Mouse (Mus musculus) limb, embryonic 15.5 days (tissue): ENCODE measurements around the gene Ccdc151. TPM values are rescaled to one million over a fixed set of nuclear protein-coding genes. Genes with fewer than 3 reads are reported as not detected.

ENCODE experiments used
- ATAC-seq: fragments of 200-750 bp; cut with Nextera tagmentation; 2 replicates; pipeline ENCODE4 v1.8.0; 2017; ENCODE audit warnings: low read depth, moderate TSS enrichment; ENCODE audit not compliant: insufficient number of reproducible peaks, low FRiP score, low TSS enrichment
- H3K27ac ChIP-seq: fragments of 300-500 bp; sonication (generic); 2 replicates; pipeline ENCODE4 v1.5.1; 2015; ENCODE audit warnings: moderate library complexity, mild to moderate bottlenecking, inconsistent platforms
- H3K27me3 ChIP-seq: fragments of 300-500 bp; sonication (generic); 2 replicates; pipeline ENCODE4 v1.6.1; 2015; ENCODE audit warnings: inconsistent platforms
- H3K36me3 ChIP-seq: fragments of 300-500 bp; sonication (generic); 2 replicates; pipeline ENCODE4 v1.6.1; 2015; ENCODE audit warnings: inconsistent platforms
- H3K4me1 ChIP-seq: fragments of 300-500 bp; sonication (generic); 2 replicates; pipeline ENCODE4 v1.6.1; 2015; ENCODE audit warnings: inconsistent platforms
- H3K4me2 ChIP-seq: fragments of 300-500 bp; sonication (generic); 2 replicates; pipeline ENCODE4 v1.6.1; 2015; ENCODE audit warnings: mild to moderate bottlenecking, inconsistent platforms
- H3K4me3 ChIP-seq: fragments of 300-500 bp; sonication (generic); 2 replicates; pipeline ENCODE4 v1.5.1; 2015; ENCODE audit warnings: mild to moderate bottlenecking, inconsistent platforms
- H3K9ac ChIP-seq: fragments of 300-500 bp; sonication (generic); 2 replicates; pipeline ENCODE4 v1.6.1; 2015; ENCODE audit warnings: inconsistent platforms
- H3K9me3 ChIP-seq: fragments of 300-500 bp; sonication (generic); 2 replicates; pipeline ENCODE4 v1.6.1; 2016; ENCODE audit warnings: inconsistent platforms
- WGBS: fragments of 180-500 bp; shearing (Covaris S2); methylation state at CpG from one replicate; pipeline ENCODE4 v1.1.7; 2015; 5-methylcytosine and 5-hydroxymethylcytosine counted together
- polyA plus RNA-seq: library from polyadenylated mRNA; unstranded; fragments of >200 nt; fragmentation: Nextera tagmentation; extraction: Ambion mirVana; gene quantifications from 2 replicates; pipeline ENCODE4 v1.2.1, GENCODE M21; 2015

Ccdc151 gene
- polyA plus RNA-seq, 1 experiment from 2014 or later = 0.58 TPM

DNA sequence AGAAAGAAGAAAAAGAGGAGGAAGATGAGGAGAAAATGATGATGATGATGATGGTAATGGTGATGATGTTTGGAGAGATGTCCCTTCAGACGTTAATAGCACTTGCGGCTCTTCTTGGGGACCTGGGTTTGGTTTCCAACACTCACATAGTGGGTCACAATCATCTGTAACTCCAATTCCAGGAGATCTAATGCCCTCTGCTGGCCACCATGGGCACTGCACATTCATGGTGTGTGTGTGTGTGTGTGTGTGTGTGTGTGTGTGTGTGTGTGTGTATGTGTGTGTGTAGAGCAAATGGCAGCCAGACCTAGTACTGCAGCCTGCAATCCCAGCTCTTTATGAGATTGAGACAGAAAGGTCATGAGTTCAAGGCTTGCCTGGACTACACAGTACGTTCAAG is 50.5 kb downstream of the Ccdc151 start:
- Histone ChIP-seq H3K4me3 (no peak overlapping the region), H3K4me1 (peaks cover 14% of the 10 kb centered on the region), H3K9ac (no peak overlapping the region), H3K9me3 (no peaks in the 10 kb centered on the region), H3K4me2 (no peak overlapping the region), H3K27me3 (peaks cover 20% of the 10 kb centered on the region), H3K27ac (no peak overlapping the region), H3K36me3 (no peaks in the 10 kb centered on the region)
- WGBS = 80% methylated on average over 3 of the region's 3 CpGs
- no peak for ATAC-seq

DNA sequence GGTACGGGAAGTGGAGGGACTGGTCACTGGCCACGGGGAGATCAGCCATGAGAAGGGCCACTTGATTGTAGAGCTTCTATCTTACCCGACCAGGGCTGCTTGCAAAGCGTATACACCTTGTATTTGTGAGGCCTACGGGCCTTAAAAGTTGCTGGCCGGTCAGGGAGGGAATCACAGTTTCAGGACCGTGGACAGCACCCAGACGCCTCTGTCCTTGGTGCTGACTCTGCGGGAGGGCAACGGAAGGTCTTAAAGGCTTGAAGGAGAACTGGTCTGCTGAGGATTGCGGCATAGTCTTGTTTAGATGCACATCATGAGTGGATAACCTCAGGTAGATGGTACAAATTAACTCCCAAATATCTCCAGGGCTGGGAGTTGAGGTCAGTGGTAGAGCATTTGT is 52.1 kb downstream of the Ccdc151 start:
- Histone ChIP-seq H3K9me3 (no peaks in the 10 kb centered on the region), H3K9ac (no peak overlapping the region), H3K4me3 (no peak overlapping the region), H3K27me3 (peaks cover 31% of the 10 kb centered on the region), H3K36me3 (no peaks in the 10 kb centered on the region), H3K4me2 (no peak overlapping the region), H3K27ac (no peak overlapping the region), H3K4me1 (peaks cover 7% of the 10 kb centered on the region)
- 18% methylated on average over 11 of the region's 11 CpGs for WGBS
- ATAC-seq = no peak

DNA sequence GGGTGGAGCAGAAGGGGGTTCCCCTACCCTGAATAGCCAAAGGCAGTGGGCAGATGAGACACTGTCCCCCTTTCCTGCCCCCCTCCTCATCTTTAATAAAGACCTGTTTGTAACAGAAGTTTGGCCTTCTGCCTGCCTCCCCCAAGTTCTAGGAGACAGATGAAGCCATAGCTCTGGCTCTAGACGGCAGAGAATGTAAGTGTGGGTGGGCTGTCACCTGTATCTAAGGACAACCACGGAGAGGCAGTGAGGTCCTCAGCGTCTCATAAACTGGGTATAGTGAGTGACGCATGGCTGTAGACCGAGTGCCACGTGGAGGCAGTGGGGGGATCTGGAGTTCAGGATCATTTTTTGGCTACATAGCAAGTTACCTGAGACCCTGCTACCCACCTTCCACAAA is 53.6 kb downstream of the Ccdc151 start:
- Histone ChIP-seq H3K36me3 (no peaks in the 10 kb centered on the region), H3K9ac (no peak overlapping the region), H3K4me2 (no peak overlapping the region), H3K27ac (no peak overlapping the region), H3K27me3 (peaks cover 31% of the 10 kb centered on the region), H3K4me3 (no peak overlapping the region), H3K4me1 (peaks cover 4% of the 10 kb centered on the region), H3K9me3 (no peaks in the 10 kb centered on the region)
- 59% methylated on average over 6 of the region's 6 CpGs for WGBS
- no peak for ATAC-seq

DNA sequence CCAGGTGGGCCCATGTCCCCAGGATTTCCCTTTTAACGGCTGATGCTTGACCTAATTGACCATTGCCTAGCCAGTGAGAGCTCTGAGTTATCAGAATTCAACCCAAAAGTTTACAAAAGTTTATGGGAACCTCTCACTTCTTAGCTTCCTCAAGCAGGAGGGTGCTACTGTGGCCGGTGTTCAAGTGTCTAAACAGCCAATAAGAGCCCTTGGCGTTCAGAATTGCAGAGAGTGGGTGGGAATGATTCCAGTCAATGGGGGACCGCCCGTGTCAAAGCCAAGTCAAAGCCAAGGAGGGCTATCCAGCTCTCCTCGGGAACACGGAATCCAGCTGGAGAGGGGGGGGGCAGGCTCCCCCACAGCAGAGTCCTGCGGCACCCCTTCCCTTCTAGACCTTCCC is 54.3 kb downstream of the Ccdc151 start:
- H3K4me3 ChIP-seq = no peak overlapping the region
- H3K9me3 ChIP-seq = no peaks in the 10 kb centered on the region
- H3K27me3 ChIP-seq = peaks cover 35% of the 10 kb centered on the region
- no peak overlapping the region for H3K9ac ChIP-seq
- no peak for ATAC-seq
- H3K36me3 ChIP-seq = no peaks in the 10 kb centered on the region
- no peak overlapping the region for H3K27ac ChIP-seq
- H3K4me1 ChIP-seq = peaks cover 4% of the 10 kb centered on the region
- 53% methylated on average over 8 of the region's 8 CpGs for WGBS
- no peak overlapping the region for H3K4me2 ChIP-seq

DNA sequence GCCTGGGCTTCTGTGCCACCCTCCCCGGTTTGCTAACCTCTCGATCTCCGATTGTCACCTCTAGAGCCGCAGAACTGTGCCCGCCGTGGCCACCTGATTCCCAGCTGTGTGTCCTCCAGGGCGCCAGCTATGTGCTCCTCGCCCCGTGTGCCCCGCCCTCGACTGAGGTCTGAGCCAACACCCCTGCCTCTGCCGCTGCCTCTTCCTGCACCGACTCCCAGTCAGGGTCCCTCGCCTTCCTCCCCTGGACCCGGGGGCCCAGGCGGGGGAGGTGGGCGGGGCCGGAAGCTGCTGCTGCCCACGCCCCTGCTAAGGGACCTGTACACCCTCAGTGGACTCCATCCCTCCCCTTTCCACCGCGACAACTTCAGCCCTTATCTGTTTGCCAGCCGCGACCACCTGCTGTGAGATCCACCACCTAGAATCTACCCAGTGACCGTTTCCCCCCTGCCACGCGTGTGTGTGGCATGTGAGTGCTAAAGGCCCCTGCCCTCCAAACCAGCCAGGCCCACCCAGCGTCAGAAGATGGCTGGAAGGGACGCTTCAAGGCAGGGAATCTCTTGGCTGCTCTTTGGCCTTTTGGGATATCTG is 54.8 kb downstream of the Ccdc151 start:
- Histone ChIP-seq H3K36me3 (no peaks in the 10 kb centered on the region), H3K4me1 (peaks cover 4% of the 10 kb centered on the region), H3K9ac (no peak overlapping the region), H3K4me2 (no peak overlapping the region), H3K9me3 (no peaks in the 10 kb centered on the region), H3K4me3 (no peak overlapping the region), H3K27me3 (peaks cover 35% of the 10 kb centered on the region), H3K27ac (no peak overlapping the region)
- 8% methylated on average over 28 of the region's 28 CpGs for WGBS
- ATAC-seq = no peak

DNA sequence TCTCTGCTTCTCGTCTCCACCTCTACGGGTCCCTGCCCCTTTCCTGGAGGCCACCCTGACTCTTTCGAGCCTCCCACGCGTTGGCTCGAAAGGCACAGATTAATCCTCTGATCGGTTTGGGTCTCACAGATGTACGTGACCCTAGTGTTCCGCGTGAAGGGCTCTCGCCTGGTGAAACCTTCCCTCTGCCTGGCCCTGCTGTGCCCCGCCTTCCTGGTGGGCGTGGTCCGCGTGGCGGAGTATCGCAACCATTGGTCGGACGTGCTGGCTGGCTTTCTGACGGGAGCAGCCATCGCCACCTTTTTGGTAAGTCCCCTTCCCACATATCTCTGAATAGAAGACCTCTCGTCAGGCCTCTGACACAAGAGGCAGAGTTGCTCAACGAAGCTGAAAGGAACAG is 58.2 kb downstream of the Ccdc151 start:
- H3K36me3 ChIP-seq = no peaks in the 10 kb centered on the region; the same call in 1 of the 2 replicates
- H3K4me1 ChIP-seq = peaks cover 4% of the 10 kb centered on the region
- no peak for ATAC-seq
- H3K4me2 ChIP-seq = no peak overlapping the region
- H3K4me3 ChIP-seq = no peak overlapping the region
- no peak overlapping the region for H3K9ac ChIP-seq
- 16% methylated on average over 23 of the region's 23 CpGs for WGBS
- H3K27ac ChIP-seq = no peak overlapping the region
- no peaks in the 10 kb centered on the region for H3K9me3 ChIP-seq
- H3K27me3 ChIP-seq = peaks cover 33% of the 10 kb centered on the region

DNA sequence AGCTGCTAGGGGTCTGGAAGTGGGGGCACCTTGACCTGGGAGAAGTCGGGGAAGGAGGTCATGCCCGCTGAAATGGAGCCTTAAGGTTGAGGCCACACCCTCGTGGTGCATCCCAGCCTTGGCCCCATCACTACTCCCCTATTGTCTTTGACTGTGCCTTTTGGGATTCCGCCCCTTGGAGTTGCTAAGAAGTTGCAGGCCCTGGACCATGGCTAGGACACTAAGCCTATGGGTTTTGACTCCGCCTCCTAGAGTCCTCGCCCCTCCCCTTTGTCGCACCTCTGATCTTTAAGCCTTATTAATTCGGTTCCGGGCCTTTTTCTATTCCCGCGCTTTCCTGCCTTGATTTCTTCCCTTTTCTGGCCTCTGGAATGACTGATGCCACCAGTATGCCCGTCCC is 58.8 kb downstream of the Ccdc151 start:
- Histone ChIP-seq H3K4me2 (no peak overlapping the region), H3K4me3 (no peak overlapping the region), H3K36me3 (no peaks in the 10 kb centered on the region; the same call in 1 of the 2 replicates), H3K9me3 (no peaks in the 10 kb centered on the region), H3K27ac (no peak overlapping the region), H3K27me3 (peaks cover 31% of the 10 kb centered on the region), H3K4me1 (peaks cover 4% of the 10 kb centered on the region), H3K9ac (no peak overlapping the region)
- WGBS = 38% methylated on average over 12 of the region's 12 CpGs
- no peak for ATAC-seq

DNA sequence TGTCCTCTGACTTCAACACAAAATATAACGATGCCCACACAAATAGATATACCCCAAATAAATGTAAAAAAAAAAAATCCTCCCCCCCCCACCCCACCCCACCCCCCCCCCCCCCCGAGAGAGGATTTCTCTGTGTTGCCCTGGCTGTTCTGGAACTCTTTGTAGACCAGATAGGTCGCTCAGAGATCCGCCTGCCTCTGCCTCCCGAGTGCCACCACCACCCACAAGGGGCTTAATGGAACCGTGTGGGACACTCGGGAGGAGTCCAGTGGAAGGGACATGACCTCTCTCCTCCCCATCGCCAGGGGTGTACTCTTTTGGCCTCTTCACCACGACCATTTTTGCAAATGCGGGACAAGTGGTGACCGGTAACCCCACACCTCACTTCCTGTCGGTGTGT is 59.4 kb downstream of the Ccdc151 start:
- no peak overlapping the region for H3K9ac ChIP-seq
- peaks cover 25% of the 10 kb centered on the region for H3K27me3 ChIP-seq
- no peak overlapping the region for H3K4me2 ChIP-seq
- H3K9me3 ChIP-seq = no peaks in the 10 kb centered on the region
- no peak overlapping the region for H3K4me3 ChIP-seq
- H3K27ac ChIP-seq = no peak overlapping the region
- H3K36me3 ChIP-seq = no peaks in the 10 kb centered on the region; the same call in 1 of the 2 replicates
- peaks cover 4% of the 10 kb centered on the region for H3K4me1 ChIP-seq
- ATAC-seq = no peak
- WGBS = 74% methylated on average over 12 of the region's 12 CpGs

Other genes starting within 250 kb of the Ccdc151 start
- 84.3 and 89.8 TPM in 2 replicates for gene Spc24, start 242.3 kb downstream of the Ccdc151 start, polyA plus RNA-seq
- 20.9 and 22.7 TPM in 2 replicates for gene Kank2, start 203.9 kb downstream of the Ccdc151 start, polyA plus RNA-seq
- 0.64 and 0.70 TPM in 2 replicates for gene Angptl8, start 167.1 kb downstream of the Ccdc151 start, polyA plus RNA-seq
- gene Dock6, start 150.0 kb downstream of the Ccdc151 start, polyA plus RNA-seq = 38.1 and 41.0 TPM in 2 replicates
- 57.3 and 57.7 TPM in 2 replicates for gene Rab3d, start 84.4 kb downstream of the Ccdc151 start, polyA plus RNA-seq
- 3.2 and 4.1 TPM in 2 replicates for gene Ccdc159, start 75.2 kb downstream of the Ccdc151 start, polyA plus RNA-seq
- gene Tmem205, start 75.1 kb downstream of the Ccdc151 start, polyA plus RNA-seq = 53.4 and 56.0 TPM in 2 replicates
- gene Plppr2, start 65.6 kb downstream of the Ccdc151 start, polyA plus RNA-seq = 8.4 and 8.7 TPM in 2 replicates
- gene Swsap1, start 46.9 kb downstream of the Ccdc151 start, polyA plus RNA-seq = 7.0 and 9.2 TPM in 2 replicates
- 6.0 and 6.4 TPM in 2 replicates for gene Epor, start 39.1 kb downstream of the Ccdc151 start, polyA plus RNA-seq
- gene Rgl3, start 13.2 kb downstream of the Ccdc151 start, polyA plus RNA-seq = 0.70 and 0.87 TPM in 2 replicates
- gene Prkcsh, start 172 bp upstream of the Ccdc151 start, polyA plus RNA-seq = 111 and 117 TPM in 2 replicates
- 0.05 and 0.10 TPM in 2 replicates for gene Elavl3, start 49.4 kb upstream of the Ccdc151 start, polyA plus RNA-seq
- gene Gm49318, start 68.6 kb upstream of the Ccdc151 start, polyA plus RNA-seq = not detected in 2 replicates
- gene Zfp653, start 68.7 kb upstream of the Ccdc151 start, polyA plus RNA-seq = 9.6 and 10.9 TPM in 2 replicates
- gene Ecsit, start 82.8 kb upstream of the Ccdc151 start, polyA plus RNA-seq = 38.4 and 39.6 TPM in 2 replicates
- gene Cnn1, start 96.6 kb upstream of the Ccdc151 start, polyA plus RNA-seq = 3.1 and 4.2 TPM in 2 replicates
- 164 and 173 TPM in 2 replicates for gene Elof1, start 114.5 kb upstream of the Ccdc151 start, polyA plus RNA-seq
- gene Acp5, start 133.1 kb upstream of the Ccdc151 start, polyA plus RNA-seq = 31.2 and 46.5 TPM in 2 replicates
- 69.3 and 78.2 TPM in 2 replicates for gene Pigyl, start 154.2 kb upstream of the Ccdc151 start, polyA plus RNA-seq
- 0.19 and 0.26 TPM in 2 replicates for gene Zfp872, start 185.5 kb upstream of the Ccdc151 start, polyA plus RNA-seq
- 16.5 and 17.7 TPM in 2 replicates for gene Zfp809, start 223.1 kb upstream of the Ccdc151 start, polyA plus RNA-seq